Mouse (Mus musculus): ENCODE measurements around the gene Anapc15-ps.

DNA sequence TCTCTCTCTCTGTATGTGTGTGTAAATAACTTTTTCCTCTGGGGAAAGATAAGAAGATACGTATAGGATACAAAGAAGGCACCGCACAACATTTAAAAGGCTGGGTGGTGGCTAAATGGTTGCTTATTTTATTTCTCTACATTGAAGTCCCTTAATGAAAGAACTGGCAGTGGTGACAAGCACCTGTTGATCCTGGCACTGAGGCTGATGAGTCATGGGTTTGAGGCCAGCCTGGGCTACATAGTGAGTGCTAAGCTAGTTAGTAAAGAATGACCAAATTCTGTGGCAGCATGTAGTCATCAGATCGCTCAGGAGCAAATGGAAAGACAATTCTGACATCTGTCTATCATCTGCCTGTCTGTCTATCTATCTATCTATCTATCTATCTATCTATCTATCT is 10.5 kb upstream of the Anapc15-ps start:
- TF ChIP-seq CTCF (IDR thresholded peaks at IDR 0.05; ENCODE audit: low read depth) (no peak), EP300 (IDR thresholded peaks at IDR 0.05; ENCODE audit: low read depth) (no peak)

Data from liver, embryonic 14.5 days (tissue).